Mouse (Mus musculus) forebrain, postnatal 0 days (tissue): Measurements from ENCODE around the gene Pate3. TPM values are rescaled to one million over a fixed set of nuclear protein-coding genes. Genes with fewer than 3 reads are reported as not detected.

ENCODE experiments used
- ATAC-seq: fragments of 200-750 bp; cut with Nextera tagmentation; 2 replicates; pipeline ENCODE4 v1.8.0; 2017; ENCODE audit warnings: mild to moderate bottlenecking, moderate library complexity
- DNase-seq: peaks from one replicate; pipeline ENCODE4 v3.0.0-alpha.2; 2015
- H3K27ac ChIP-seq: fragments of 300-500 bp; sonication (generic); 2 replicates; pipeline ENCODE4 v1.5.1; 2014; ENCODE audit warnings: low read depth, mild to moderate bottlenecking, antibody characterized with exemption, low read length, moderate library complexity, mixed read lengths
- H3K27me3 ChIP-seq: fragments of 300-500 bp; sonication (generic); 2 replicates; pipeline ENCODE4 v1.6.1; 2014; ENCODE audit warnings: mild to moderate bottlenecking, low read length, mixed read lengths; ENCODE audit not compliant: insufficient read depth
- H3K36me3 ChIP-seq: fragments of 300-500 bp; sonication (generic); 2 replicates; pipeline ENCODE4 v1.6.1; 2014; ENCODE audit warnings: mild to moderate bottlenecking, moderate library complexity; ENCODE audit not compliant: insufficient read depth
- H3K4me1 ChIP-seq: fragments of 300-500 bp; sonication (generic); 2 replicates; pipeline ENCODE4 v1.6.1; 2014; ENCODE audit warnings: antibody characterized with exemption; ENCODE audit not compliant: insufficient read depth
- H3K4me2 ChIP-seq: fragments of 300-500 bp; sonication (generic); 2 replicates; pipeline ENCODE4 v1.6.1; 2014; ENCODE audit warnings: low read depth, mild to moderate bottlenecking, moderate library complexity
- H3K4me3 ChIP-seq: fragments of 300-500 bp; sonication (generic); 2 replicates; pipeline ENCODE4 v1.5.1; 2014; ENCODE audit warnings: low read depth, low read length, mixed read lengths
- H3K9ac ChIP-seq: fragments of 300-500 bp; sonication (generic); 2 replicates; pipeline ENCODE4 v1.6.1; 2014; ENCODE audit warnings: mild to moderate bottlenecking
- H3K9me3 ChIP-seq: fragments of 300-500 bp; sonication (generic); 2 replicates; pipeline ENCODE4 v1.6.1; 2016; ENCODE audit warnings: low read length
- CTCF ChIP-seq: sonication (generic); IDR thresholded peaks from 2 replicates; pipeline ENCODE4 v1.5.1; 2016; ENCODE audit warnings: antibody characterized with exemption, control low read depth, low read depth
- WGBS: fragments of 180-500 bp; shearing (Covaris S2); extraction: QIAGEN DNeasy Blood & Tissue Kit; methylation state at CpG from one replicate; pipeline ENCODE4 v1.1.7; 2014; 5-methylcytosine and 5-hydroxymethylcytosine counted together
- polyA plus RNA-seq: library from polyadenylated mRNA; unstranded; fragments of >200 nt; fragmentation: Nextera tagmentation; extraction: Ambion mirVana; gene quantifications from 2 replicates; pipeline ENCODE4 v1.2.1, GENCODE M21; 2015
- total RNA-seq: library from RNA; depleted of rRNA; stranded (reverse); fragments of >200 nt; gene quantifications from 2 replicates; pipeline ENCODE4 v1.2.3, GENCODE M21; 2014; rRNA removed

Pate3 gene
- total and polyA plus RNA-seq, 2 experiments from 2014 or later, result not detected

GRCm38 (mm10) chr9:35607647-35608405, 40.2 kb downstream of the Pate3 start:
- Histone ChIP-seq H3K4me3 (no peak overlapping the region), H3K36me3 (no peaks in the 10 kb centered on the region), H3K4me2 (no peak overlapping the region), H3K4me1 (no peaks in the 10 kb centered on the region), H3K9ac (no peak overlapping the region), H3K27me3 (no peaks in the 10 kb centered on the region), H3K9me3 (no peaks in the 10 kb centered on the region), H3K27ac (no peak overlapping the region)
- DNase-seq (no peak), ATAC-seq (peak; percentile 59)
- TF ChIP-seq CTCF, result no peak
- WGBS, result 47% methylated on average over 8 of the region's 8 CpGs

Other genes with a start within 250 kb of the Pate3 start
- gene Cdon, start 227.1 kb downstream of the Pate3 start, total RNA-seq, result 9.6 and 13.7 TPM in 2 replicates
- 0.94 and 1.3 TPM in 2 replicates for gene Cdon, start 227.1 kb downstream of the Pate3 start, polyA plus RNA-seq
- not detected in 2 replicates for gene Gm1113, start 129.9 kb downstream of the Pate3 start, total RNA-seq
- gene Gm1113, start 129.9 kb downstream of the Pate3 start, polyA plus RNA-seq, result not detected in 2 replicates
- 22.2 and 23.5 TPM in 2 replicates for gene Ddx25, start 89.7 kb downstream of the Pate3 start, total RNA-seq
- 23.6 and 25.6 TPM in 2 replicates for gene Ddx25, start 89.7 kb downstream of the Pate3 start, polyA plus RNA-seq
- 18.8 and 19.2 TPM in 2 replicates for gene Pus3, start 89.6 kb downstream of the Pate3 start, total RNA-seq
- 13.9 and 15.2 TPM in 2 replicates for gene Pus3, start 89.6 kb downstream of the Pate3 start, polyA plus RNA-seq
- gene Pate2, start 77.9 kb downstream of the Pate3 start, total RNA-seq, result 0.62 and 2.6 TPM in 2 replicates
- gene Pate2, start 77.9 kb downstream of the Pate3 start, polyA plus RNA-seq, result 0.67 and 0.90 TPM in 2 replicates
- gene Hyls1, start 77.8 kb downstream of the Pate3 start, total RNA-seq, result 15.8 and 16.6 TPM in 2 replicates
- gene Hyls1, start 77.8 kb downstream of the Pate3 start, polyA plus RNA-seq, result 13.6 and 14.8 TPM in 2 replicates
- gene Pate4, start 36.3 kb downstream of the Pate3 start, total RNA-seq, result not detected in 2 replicates
- gene Pate4, start 36.3 kb downstream of the Pate3 start, polyA plus RNA-seq, result not detected in 2 replicates
- gene Pate1, start 39.2 kb upstream of the Pate3 start, total RNA-seq, result not detected in 2 replicates
- gene Pate1, start 39.2 kb upstream of the Pate3 start, polyA plus RNA-seq, result not detected in 2 replicates
- not detected in 2 replicates for gene Gm17677, start 92.8 kb upstream of the Pate3 start, total RNA-seq
- not detected in 2 replicates for gene Gm17677, start 92.8 kb upstream of the Pate3 start, polyA plus RNA-seq
- gene Gm17727, start 129.9 kb upstream of the Pate3 start, total RNA-seq, result not detected in 2 replicates
- not detected in 2 replicates for gene Gm17727, start 129.9 kb upstream of the Pate3 start, polyA plus RNA-seq
- gene Gm27235, start 141.9 kb upstream of the Pate3 start, total RNA-seq, result not detected in 2 replicates
- not detected in 2 replicates for gene Gm27235, start 141.9 kb upstream of the Pate3 start, polyA plus RNA-seq
- gene D730048I06Rik, start 141.9 kb upstream of the Pate3 start, total RNA-seq, result not detected in 2 replicates
- gene D730048I06Rik, start 141.9 kb upstream of the Pate3 start, polyA plus RNA-seq, result not detected in 2 replicates
- not detected in 2 replicates for gene 9230110F15Rik, start 195.9 kb upstream of the Pate3 start, total RNA-seq
- gene 9230110F15Rik, start 195.9 kb upstream of the Pate3 start, polyA plus RNA-seq, result not detected in 2 replicates